Mouse (Mus musculus) Patski (cell line): ENCODE measurements at regions not wholly inside any gene's neighbourhood (a gene's known extent, or its start where the extent isn't known, plus 50 kb on each side); places are given as distances from the start of the nearest gene placed in this dataset.

Source experiments
- ATAC-seq: fragments of 100-300 bp; one replicate; pipeline ENCODE4 v1.8.0; 2021
- CTCF ChIA-PET: fragments of 350-600 bp; sonication (Branson Sonifier 250); formaldehyde crosslinking; loops from one replicate; lab custom pipeline; 2022; ENCODE audit warnings: inconsistent platforms; lab: Charles Lee
- POLR2A ChIA-PET: fragments of 350-600 bp; sonication (Branson Sonifier 250); formaldehyde crosslinking; loops from one replicate; lab custom pipeline; 2022; ENCODE audit warnings: antibody characterized with exemption, inconsistent platforms; lab: Charles Lee
- DNase-seq: peaks from one replicate; pipeline ENCODE4 v3.0.0-alpha.2; 2011; ENCODE audit warnings: low read depth, low spot score
- H3K27me3 ChIP-seq: fragments of 371-371 bp; one replicate; pipeline ENCODE4 v1.5.1; 2021
- CTCF ChIP-seq: fragments of 100-300 bp; IDR thresholded peaks from one replicate; pipeline ENCODE4 v1.5.1; 2021
- in situ Hi-C: fragments of 300-500 bp; cut with MboI; formaldehyde crosslinking; loops from 3 replicates; pipeline ENCODE4 v1.11.1; 2018; ENCODE audit warnings: low pct_unique_long_range_greater_than_20kb, mixed read lengths

DNA sequence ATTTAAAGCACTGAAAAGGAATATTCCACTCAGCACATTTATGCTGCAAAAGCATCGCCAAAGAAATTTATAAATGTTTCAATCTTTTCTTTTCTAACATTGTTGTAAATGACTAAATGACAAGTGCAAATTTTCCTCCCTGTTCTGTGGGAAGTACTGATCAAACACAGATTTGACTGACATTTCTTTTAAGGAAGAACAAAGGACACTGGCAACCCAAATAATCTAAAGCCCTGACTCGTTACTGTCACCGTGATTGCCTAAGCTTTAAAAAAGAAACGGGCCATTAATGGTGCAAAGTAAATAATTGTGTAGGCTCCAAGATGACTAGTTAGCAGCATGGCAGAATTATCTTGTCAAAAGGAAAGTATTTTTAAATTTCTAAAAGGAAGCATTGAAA lies 587.4 kb downstream of the Otol1 start:
- DNase-seq (no peak), ATAC-seq (no peak)
- in situ Hi-C loops = no loop called here
- ChIA-PET POLR2A (no interaction called here), CTCF (no interaction called here)
- H3K27me3 ChIP-seq = peaks cover 7% of the 10 kb centered on the region
- TF ChIP-seq CTCF = no peak
